Mouse (Mus musculus) frontal cortex, postnatal 10 days (tissue): ENCODE results near the gene Oard1.
A peak's percentile ranks its signal among the peaks of the same experiment; 100 is the strongest.

ENCODE experiments used
- DNase-seq, 2 experiments: peaks; one replicate each; pipeline ENCODE4 v3.0.0; 2022; ENCODE audit warnings: low spot score in 2 of 2, mixed read lengths in 1 of 2

The Oard1 gene

GRCm38 (mm10) chr17:48409380-48410298, at the start of gene Oard1, which contains the start of gene Nfya:
Oard1 (plus strand) TSS chr17:48410014.
Nfya (minus strand) TSS chr17:48409906.
- peak; percentile 100 for DNase-seq

- no peak for DNase-seq
Measured at GRCm38 (mm10) chr17:48360462-48360861, 49.4 kb upstream of the Oard1 start.

- DNase-seq: no peak
Measured at GRCm38 (mm10) chr17:48362346-48362745, 47.5 kb upstream of the Oard1 start.

GRCm38 (mm10) chr17:48362966-48363365, 46.8 kb upstream of the Oard1 start:
- DNase-seq: peak in 1 of 2 experiments; percentile 54

GRCm38 (mm10) chr17:48363421-48363965, 46.3 kb upstream of the Oard1 start:
- no peak for DNase-seq

- no peak for DNase-seq
Measured at GRCm38 (mm10) chr17:48365511-48366155, 44.2 kb upstream of the Oard1 start.

GRCm38 (mm10) chr17:48366806-48367205, 43.0 kb upstream of the Oard1 start:
- DNase-seq: no peak

GRCm38 (mm10) chr17:48371621-48372020, 38.2 kb upstream of the Oard1 start:
- no peak for DNase-seq

GRCm38 (mm10) chr17:48372987-48373386, 36.8 kb upstream of the Oard1 start:
- DNase-seq: no peak

- no peak for DNase-seq
Measured at GRCm38 (mm10) chr17:48376102-48376501, 33.7 kb upstream of the Oard1 start.

GRCm38 (mm10) chr17:48379050-48379449, 30.8 kb upstream of the Oard1 start:
- no peak for DNase-seq

GRCm38 (mm10) chr17:48385786-48386461, 23.9 kb upstream of the Oard1 start:
- DNase-seq: no peak

GRCm38 (mm10) chr17:48388666-48389065, 21.1 kb upstream of the Oard1 start:
- DNase-seq: no peak

GRCm38 (mm10) chr17:48389442-48389841, 20.4 kb upstream of the Oard1 start:
- DNase-seq: no peak

- DNase-seq: no peak
Measured at GRCm38 (mm10) chr17:48391446-48391845, 18.4 kb upstream of the Oard1 start.

- DNase-seq: no peak
Measured at GRCm38 (mm10) chr17:48392616-48393015, 17.2 kb upstream of the Oard1 start.

- DNase-seq: no peak
Measured at GRCm38 (mm10) chr17:48401710-48402109, 8.1 kb upstream of the Oard1 start.

- DNase-seq: no peak
Measured at GRCm38 (mm10) chr17:48402751-48403150, 7.1 kb upstream of the Oard1 start.

- DNase-seq: no peak
Measured at GRCm38 (mm10) chr17:48403848-48404247, 6.0 kb upstream of the Oard1 start.

- DNase-seq: no peak
Measured at GRCm38 (mm10) chr17:48404706-48405105, 5.1 kb upstream of the Oard1 start.

- no peak for DNase-seq
Measured at GRCm38 (mm10) chr17:48407154-48407553, 2.7 kb upstream of the Oard1 start.
